20 mouse cellular contexts compared by ENCODE assay signal in the genomic region with DNA sequence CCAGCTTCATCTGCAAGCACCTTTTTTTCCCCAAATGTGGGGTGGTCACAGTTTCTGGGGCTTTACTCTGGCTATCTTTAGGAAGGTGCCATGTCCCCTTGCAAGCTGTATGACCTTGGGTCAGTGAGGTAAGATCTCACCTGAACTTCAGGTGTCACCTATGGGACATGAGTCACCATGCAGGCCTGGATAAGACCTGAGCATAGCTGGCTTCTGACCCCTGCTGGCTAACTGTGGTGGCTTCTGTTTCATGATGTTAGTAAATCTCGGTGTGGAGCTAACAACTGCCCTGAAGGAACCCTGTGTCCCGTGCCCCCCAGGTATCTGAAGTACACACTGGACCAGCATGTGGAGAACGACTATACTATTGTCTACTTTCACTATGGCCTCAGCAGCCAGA. TPM values are rescaled to one million over a fixed set of nuclear protein-coding genes. Genes with fewer than 3 reads are reported as not detected.
DNase-seq lines count a peak whose midpoint lies in the region; ATAC-seq and TF ChIP-seq lines count a peak whose summit lies in the region.
"Had no signal": no experiment of that assay in that cellular context is flagged by ENCODE, and none has a peak within 500 bp of the region (broad histone marks: within the 10 kb centered on the region; RNA-seq: fewer than 3 reads in every experiment).

No protein-coding gene starts in this region.

- no peak for DNase-seq in layer of hippocampus, adult 2 months (ENCODE audit: low spot score in 2 of 2)
- no peak for DNase-seq in layer of hippocampus, postnatal 25 days (ENCODE audit: extremely low spot score in 1 of 2, low spot score in 1 of 2)
- peak; percentile 41 for DNase-seq in midbrain, embryonic 11.5 days (ENCODE audit: low spot score, missing footprints)
- no peak for DNase-seq in right cerebral cortex, adult 18-20 months
- DNase-seq in cerebellum, postnatal 36 days = no peak
- DNase-seq: adrenal gland, adult 2 months; cerebellum, adult 11 months; cerebellum, postnatal 25 days; kidney, postnatal 10 days; right cerebral cortex, postnatal 25 days; thymus, adult 2 months had no signal

- no peak for ATAC-seq in midbrain, embryonic 11.5 days (ENCODE audit: low FRiP score)
- ATAC-seq in midbrain, embryonic 15.5 days (replicated peaks) = no peak
- peak; percentile 35; the same call in 1 of the 2 replicates for ATAC-seq in intestine, embryonic 15.5 days
- ATAC-seq: CD4-positive, CD25-positive, alpha-beta regulatory T cell, adult 4 months; forebrain, embryonic 13.5 days; inflammation-experienced regulatory T-cells, adult 6 months had no signal

- H3K9ac ChIP-seq in midbrain, embryonic 11.5 days (ENCODE audit: low read length) = no peak overlapping the region
- no peak overlapping the region for H3K9ac ChIP-seq in midbrain, embryonic 15.5 days
- H3K9ac ChIP-seq in intestine, embryonic 15.5 days = no peak overlapping the region
- H3K9ac ChIP-seq: forebrain, embryonic 13.5 days; heart, embryonic 15.5 days; limb, embryonic 12.5 days had no signal

- no peaks in the 10 kb centered on the region for H3K36me3 ChIP-seq in midbrain, embryonic 11.5 days (ENCODE audit: control insufficient read depth, insufficient read depth, low read length)
- H3K36me3 ChIP-seq in midbrain, embryonic 15.5 days (replicated peaks) = no peaks in the 10 kb centered on the region
- H3K36me3 ChIP-seq in intestine, embryonic 15.5 days = no peaks in the 10 kb centered on the region
- H3K36me3 ChIP-seq: embryonic facial prominence, embryonic 10.5 days; heart, embryonic 15.5 days; hindbrain, embryonic 10.5 days; limb, embryonic 12.5 days had no signal

- no peak overlapping the region for H3K27ac ChIP-seq in layer of hippocampus, adult 2 months
- no peak overlapping the region for H3K27ac ChIP-seq in midbrain, embryonic 11.5 days (ENCODE audit: low read depth, low read length)
- no peak overlapping the region for H3K27ac ChIP-seq in midbrain, embryonic 15.5 days
- H3K27ac ChIP-seq in intestine, embryonic 15.5 days = no peak overlapping the region
- H3K27ac ChIP-seq: embryonic facial prominence, embryonic 10.5 days; forebrain, embryonic 13.5 days; heart, embryonic 15.5 days; hindbrain, embryonic 10.5 days; limb, embryonic 12.5 days had no signal

- H3K9me3 ChIP-seq in midbrain, embryonic 11.5 days (ENCODE audit: control insufficient read depth, low read length) = no peaks in the 10 kb centered on the region
- H3K9me3 ChIP-seq in midbrain, embryonic 15.5 days = no peaks in the 10 kb centered on the region
- H3K9me3 ChIP-seq in intestine, embryonic 15.5 days = no peaks in the 10 kb centered on the region
- H3K9me3 ChIP-seq: forebrain, embryonic 13.5 days; heart, embryonic 15.5 days had no signal

- H3K4me1 ChIP-seq in midbrain, embryonic 11.5 days (ENCODE audit: control insufficient read depth, insufficient read depth, low read length) = no peaks in the 10 kb centered on the region
- peaks cover 5% of the 10 kb centered on the region for H3K4me1 ChIP-seq in midbrain, embryonic 15.5 days
- H3K4me1 ChIP-seq in intestine, embryonic 15.5 days (replicated peaks) = no peaks in the 10 kb centered on the region

- 82% methylated on average over 3 of the region's 3 CpGs for WGBS in midbrain, embryonic 11.5 days
- 88% methylated on average over 3 of the region's 3 CpGs for WGBS in midbrain, embryonic 15.5 days
- WGBS in intestine, embryonic 15.5 days = 68% methylated on average over 3 of the region's 3 CpGs

- no peaks in the 10 kb centered on the region for H3K27me3 ChIP-seq in midbrain, embryonic 11.5 days (ENCODE audit: control insufficient read depth, insufficient read depth, low read length)
- H3K27me3 ChIP-seq in midbrain, embryonic 15.5 days (replicated peaks) = no peaks in the 10 kb centered on the region
- H3K27me3 ChIP-seq in intestine, embryonic 15.5 days (replicated peaks) = no peaks in the 10 kb centered on the region
- H3K27me3 ChIP-seq: forebrain, embryonic 13.5 days; heart, embryonic 15.5 days; limb, embryonic 12.5 days had no signal

- H3K4me3 ChIP-seq in layer of hippocampus, adult 2 months = no peak overlapping the region
- no peak overlapping the region for H3K4me3 ChIP-seq in midbrain, embryonic 11.5 days (ENCODE audit: low read depth, low read length)
- no peak overlapping the region for H3K4me3 ChIP-seq in midbrain, embryonic 15.5 days
- no peak overlapping the region for H3K4me3 ChIP-seq in intestine, embryonic 15.5 days (replicated peaks)
- H3K4me3 ChIP-seq: embryonic facial prominence, embryonic 10.5 days; forebrain, embryonic 13.5 days; heart, embryonic 15.5 days; hindbrain, embryonic 10.5 days; limb, embryonic 12.5 days had no signal

- TF ChIP-seq CTCF in layer of hippocampus, adult 2 months (conservative IDR thresholded peaks at IDR 0.05) = peak; percentile 20

- no peak overlapping the region for H3K4me2 ChIP-seq in midbrain, embryonic 11.5 days
- H3K4me2 ChIP-seq in midbrain, embryonic 15.5 days = no peak overlapping the region
- no peak overlapping the region for H3K4me2 ChIP-seq in intestine, embryonic 15.5 days (replicated peaks)
- H3K4me2 ChIP-seq: forebrain, embryonic 13.5 days; heart, embryonic 15.5 days; limb, embryonic 12.5 days had no signal

RNA-seq across cellular contexts. Expression of gene Arhgap8, which starts 21.7 kb away (rescaled TPM):
- under 1 TPM in 1 of 2 experiments, not detected in 1; 0.64 TPM for total RNA-seq in layer of hippocampus, adult 2 months (2021)
- total RNA-seq in layer of hippocampus, postnatal 25 days (2021) = under 1 TPM; 0.25 to 0.33 TPM
- 1.1 and 1.7 TPM in 2 replicates for polyA plus RNA-seq in midbrain, embryonic 11.5 days (2014; fragmentation: Nextera tagmentation; extraction: Ambion mirVana)
- 0.59 and 0.73 TPM in 2 replicates for polyA plus RNA-seq in midbrain, embryonic 15.5 days (2015; fragmentation: Nextera tagmentation; extraction: Ambion mirVana)
- polyA plus RNA-seq in intestine, embryonic 15.5 days (2015; fragmentation: Nextera tagmentation; extraction: Ambion mirVana) = 12.5 and 14.1 TPM in 2 replicates
- polyA plus RNA-seq: CD4-positive, CD25-positive, alpha-beta regulatory T cell, adult 4 months had no signal
